Mouse (Mus musculus) hindbrain, postnatal 0 days (tissue): ENCODE data around the gene Ssbp4. TPM values are rescaled to one million over a fixed set of nuclear protein-coding genes. Genes with fewer than 3 reads are reported as not detected.
A peak's percentile ranks its signal among the peaks of the same experiment; 100 is the strongest.
"Not testable (repeated sequence)": the region's sequence is repeated elsewhere in the genome, so short reads cannot be mapped to it uniquely, and the experiment has no call there.

ENCODE experiments used
- ATAC-seq: fragments of 200-750 bp; cut with Nextera tagmentation; 2 replicates; pipeline ENCODE4 v1.8.0; 2017; ENCODE audit warnings: mild to moderate bottlenecking, moderate TSS enrichment, moderate library complexity
- DNase-seq: peaks from one replicate; pipeline ENCODE4 v3.0.0-alpha.2; 2015; ENCODE audit warnings: low spot score
- H3K27ac ChIP-seq: fragments of 300-500 bp; sonication (generic); 2 replicates; pipeline ENCODE4 v1.5.1; 2014; ENCODE audit warnings: mild to moderate bottlenecking
- H3K27me3 ChIP-seq: fragments of 300-500 bp; sonication (generic); 2 replicates; pipeline ENCODE4 v1.6.1; 2014; ENCODE audit warnings: low read length, mixed read lengths; ENCODE audit not compliant: insufficient read depth
- H3K36me3 ChIP-seq: fragments of 300-500 bp; sonication (generic); 2 replicates; pipeline ENCODE4 v1.6.1; 2014; ENCODE audit warnings: low read length, mixed read lengths; ENCODE audit not compliant: insufficient read depth
- H3K4me1 ChIP-seq: fragments of 300-500 bp; sonication (generic); 2 replicates; pipeline ENCODE4 v1.6.1; 2014; ENCODE audit warnings: antibody characterized with exemption, low read length, mixed read lengths; ENCODE audit not compliant: insufficient read depth
- H3K4me2 ChIP-seq: fragments of 300-500 bp; sonication (generic); 2 replicates; pipeline ENCODE4 v1.6.1; 2014; ENCODE audit warnings: low read depth, mild to moderate bottlenecking, low read length, moderate library complexity, mixed read lengths
- H3K4me3 ChIP-seq: fragments of 300-500 bp; sonication (generic); 2 replicates; pipeline ENCODE4 v1.5.1; 2014; ENCODE audit warnings: low read length
- H3K9ac ChIP-seq: fragments of 300-500 bp; sonication (generic); replicated peaks from 2 replicates; pipeline ENCODE4 v1.6.1; 2014; ENCODE audit warnings: mild to moderate bottlenecking, low read length, moderate library complexity, mixed read lengths
- H3K9me3 ChIP-seq: fragments of 300-500 bp; sonication (generic); 2 replicates; pipeline ENCODE4 v1.6.1; 2016; ENCODE audit warnings: low read length, mixed read lengths
- CTCF ChIP-seq: IDR thresholded peaks from 2 replicates; pipeline ENCODE4 v1.5.1; 2016; ENCODE audit warnings: antibody characterized with exemption, control low read depth, low read depth
- WGBS: fragments of 180-500 bp; shearing (Covaris S2); extraction: QIAGEN DNeasy Blood & Tissue Kit; methylation state at CpG from one replicate; pipeline ENCODE4 v1.1.7; 2014; 5-methylcytosine and 5-hydroxymethylcytosine counted together
- polyA plus RNA-seq: library from polyadenylated mRNA; unstranded; fragments of >200 nt; fragmentation: Nextera tagmentation; extraction: Ambion mirVana; gene quantifications from 2 replicates; pipeline ENCODE4 v1.2.1, GENCODE M21; 2015
- total RNA-seq: library from RNA; depleted of rRNA; stranded (reverse); fragments of >200 nt; gene quantifications from 2 replicates; pipeline ENCODE4 v1.2.3, GENCODE M21; 2014

Ssbp4 gene
- total and polyA plus RNA-seq, 2 experiments from 2014 or later, result 188 to 248 TPM

DNA sequence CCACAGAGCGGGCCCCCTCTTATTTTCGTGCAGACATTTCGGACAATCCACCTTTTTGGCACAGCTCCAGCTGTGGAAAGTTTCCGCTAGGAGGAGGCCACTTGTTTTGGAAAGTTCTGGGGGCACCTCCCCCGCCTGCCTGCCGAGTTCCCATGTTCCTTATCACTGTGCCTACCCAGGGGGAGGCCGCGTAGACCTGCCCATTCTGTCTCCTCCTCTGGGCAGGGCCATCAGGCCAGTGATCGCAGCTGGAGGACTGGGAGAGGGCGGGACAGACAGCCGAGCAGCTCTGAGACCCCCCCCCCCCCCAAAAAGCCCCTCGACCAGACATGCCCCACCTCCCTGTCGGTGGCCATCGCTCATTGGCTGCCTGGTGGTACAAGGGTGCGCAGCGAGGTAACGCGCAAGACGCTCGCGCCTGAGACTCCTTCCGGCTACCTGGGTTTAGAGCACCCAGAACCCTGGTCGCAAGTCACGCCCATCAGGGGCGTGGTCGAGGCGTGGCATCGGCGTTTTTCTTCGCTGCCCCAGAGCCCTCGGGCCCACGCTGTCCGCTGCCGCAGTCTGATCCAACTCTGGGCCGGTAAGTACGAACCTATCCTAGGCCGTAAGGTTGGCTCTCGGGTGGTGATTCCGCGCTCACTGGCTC is 14.6 kb downstream of the Ssbp4 start, which contains the start of gene Isyna1:
Gene Isyna1 (plus strand): TSS at position 413 of the 649 bp plus-strand sequence.
- peaks cover 18% of the 10 kb centered on the region for H3K4me1 ChIP-seq

DNA sequence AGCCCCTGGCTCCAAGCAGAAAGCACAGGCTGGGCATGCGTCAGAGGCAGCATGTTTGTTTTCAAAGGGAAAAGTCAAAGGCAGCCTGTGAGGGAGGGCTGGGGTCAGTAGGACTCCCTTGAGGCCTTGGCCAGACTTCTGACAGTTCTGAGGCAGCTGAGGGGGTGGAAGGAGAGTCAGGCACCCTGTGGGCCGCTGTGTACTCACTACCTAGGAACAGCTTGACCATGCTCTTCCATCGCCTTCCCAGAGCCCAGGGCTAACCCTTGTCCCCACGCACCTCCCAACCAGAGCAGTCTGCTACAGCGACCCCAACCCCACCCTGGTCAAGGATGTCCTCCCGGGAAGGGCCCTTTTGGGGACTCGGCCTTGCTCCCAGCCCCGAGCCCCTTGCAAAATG is 15.5 kb downstream of the Ssbp4 start:
- ATAC-seq (no peak), DNase-seq (no peak)
- peak overlapping the region; percentile 96 for H3K4me2 ChIP-seq
- H3K9ac ChIP-seq, result no peak overlapping the region
- peaks cover 10% of the 10 kb centered on the region; the same call in 1 of the 2 replicates for H3K4me1 ChIP-seq
- H3K36me3 ChIP-seq, result peaks cover 15% of the 10 kb centered on the region; the same call in 1 of the 2 replicates
- WGBS, result 43% methylated on average over 8 of the region's 8 CpGs
- H3K27me3 ChIP-seq, result no peaks in the 10 kb centered on the region
- no peaks in the 10 kb centered on the region for H3K9me3 ChIP-seq
- TF ChIP-seq CTCF, result no peak
- H3K4me3 ChIP-seq, result no peak overlapping the region
- H3K27ac ChIP-seq, result peak overlapping the region; percentile 75; the same call in 1 of the 2 replicates

More for the DNA sequence above, 14.6 kb downstream of the Ssbp4 start, which contains the start of gene Isyna1:
- DNase-seq, result peak; percentile 92
- peak within 1 kb of the TSS; percentile 96 for H3K4me2 ChIP-seq
- peak; percentile 81 for ATAC-seq
- TF ChIP-seq CTCF, result no peak; the same call in 1 of the 2 replicates
- peaks cover 15% of the 10 kb centered on the region; the same call in 1 of the 2 replicates for H3K36me3 ChIP-seq
- under 1% methylated on average over 40 of the region's 40 CpGs for WGBS
- peak within 1 kb of the TSS; percentile 75; the same call in 1 of the 2 replicates for H3K27ac ChIP-seq
- H3K9ac ChIP-seq, result peak within 1 kb of the TSS; percentile 53
- H3K9me3 ChIP-seq, result no peaks in the 10 kb centered on the region
- H3K4me3 ChIP-seq, result peak within 1 kb of the TSS; percentile 54
- no peaks in the 10 kb centered on the region for H3K27me3 ChIP-seq

DNA sequence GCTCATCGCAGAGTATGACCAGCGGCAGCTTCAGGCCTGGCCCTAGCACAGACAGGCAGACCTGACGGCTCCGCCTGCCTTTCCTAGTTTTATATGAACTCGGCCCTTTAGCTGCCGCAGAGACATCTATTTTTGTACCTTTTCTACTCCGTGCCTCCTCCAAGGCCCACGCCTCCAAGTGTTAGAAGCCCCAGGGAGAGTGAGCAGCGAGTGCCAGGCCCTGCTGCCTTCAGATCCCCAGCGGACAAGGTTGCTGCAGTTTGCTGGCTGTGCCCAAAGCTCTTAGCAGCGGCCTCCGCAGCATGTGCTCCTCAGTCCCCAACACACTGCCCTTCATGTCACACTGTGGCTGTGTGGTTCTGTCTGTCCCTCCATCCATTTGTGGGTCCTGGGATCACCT is 17.1 kb downstream of the Ssbp4 start:
- Histone ChIP-seq H3K4me2 (no peak overlapping the region), H3K9ac (no peak overlapping the region), H3K4me3 (no peak overlapping the region), H3K9me3 (no peaks in the 10 kb centered on the region), H3K27ac (no peak overlapping the region), H3K36me3 (peaks cover 23% of the 10 kb centered on the region; the same call in 1 of the 2 replicates), H3K4me1 (peaks cover 10% of the 10 kb centered on the region; the same call in 1 of the 2 replicates), H3K27me3 (no peaks in the 10 kb centered on the region)
- 84% methylated on average over 12 of the region's 12 CpGs for WGBS
- ATAC-seq, result no peak
- no peak for TF ChIP-seq CTCF
- DNase-seq, result no peak

DNA sequence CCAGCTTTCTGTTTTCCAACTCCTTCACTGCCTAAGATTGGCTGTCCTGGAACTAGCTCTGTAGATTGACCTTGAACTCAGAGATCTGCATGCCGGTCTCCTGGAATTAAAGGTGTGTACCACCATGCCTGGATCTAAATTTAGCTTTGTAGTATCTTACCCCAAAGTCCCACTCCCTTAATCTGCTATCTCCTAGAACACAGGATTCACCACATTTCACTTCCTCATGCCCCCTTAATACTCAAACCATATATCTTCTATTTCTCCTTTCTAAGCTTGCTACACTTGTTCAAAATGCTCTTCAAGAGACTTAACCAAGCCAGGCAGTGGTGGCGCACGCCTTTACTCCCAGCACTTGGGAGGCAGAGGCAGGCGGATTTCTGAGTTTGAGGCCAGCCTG is 20.7 kb downstream of the Ssbp4 start:
- H3K4me2 ChIP-seq, H3K27me3 ChIP-seq, H3K9me3 ChIP-seq, H3K4me3 ChIP-seq, DNase-seq, ATAC-seq, H3K9ac ChIP-seq, H3K27ac ChIP-seq, H3K4me1 ChIP-seq: not testable (repeated sequence)
- H3K36me3 ChIP-seq, result peaks cover 46% of the 10 kb centered on the region
- WGBS, result 93% methylated on average over 4 of the region's 4 CpGs

DNA sequence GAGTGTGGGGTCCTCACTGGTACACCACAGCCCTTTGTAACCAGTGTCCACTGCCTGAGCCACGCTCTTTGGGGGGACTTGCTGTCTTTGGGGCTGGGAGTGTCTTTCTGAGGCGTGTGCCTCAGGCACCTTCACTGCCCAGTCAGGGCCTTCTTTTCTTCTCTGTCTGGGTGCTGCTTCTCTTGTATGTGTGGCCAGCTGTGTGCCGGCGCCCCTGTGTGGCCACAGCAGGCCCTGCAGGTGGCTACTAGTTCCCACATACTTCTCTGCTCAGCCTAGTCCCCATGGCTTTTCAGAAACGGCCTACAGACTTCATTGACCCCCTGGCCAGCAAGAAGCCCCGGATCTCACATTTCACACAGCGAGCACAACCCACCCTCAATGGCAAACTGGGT is 23.4 kb downstream of the Ssbp4 start:
- no peak overlapping the region for H3K4me3 ChIP-seq
- 35% methylated on average over 7 of the region's 7 CpGs for WGBS
- H3K36me3 ChIP-seq, result peaks cover 48% of the 10 kb centered on the region

DNA sequence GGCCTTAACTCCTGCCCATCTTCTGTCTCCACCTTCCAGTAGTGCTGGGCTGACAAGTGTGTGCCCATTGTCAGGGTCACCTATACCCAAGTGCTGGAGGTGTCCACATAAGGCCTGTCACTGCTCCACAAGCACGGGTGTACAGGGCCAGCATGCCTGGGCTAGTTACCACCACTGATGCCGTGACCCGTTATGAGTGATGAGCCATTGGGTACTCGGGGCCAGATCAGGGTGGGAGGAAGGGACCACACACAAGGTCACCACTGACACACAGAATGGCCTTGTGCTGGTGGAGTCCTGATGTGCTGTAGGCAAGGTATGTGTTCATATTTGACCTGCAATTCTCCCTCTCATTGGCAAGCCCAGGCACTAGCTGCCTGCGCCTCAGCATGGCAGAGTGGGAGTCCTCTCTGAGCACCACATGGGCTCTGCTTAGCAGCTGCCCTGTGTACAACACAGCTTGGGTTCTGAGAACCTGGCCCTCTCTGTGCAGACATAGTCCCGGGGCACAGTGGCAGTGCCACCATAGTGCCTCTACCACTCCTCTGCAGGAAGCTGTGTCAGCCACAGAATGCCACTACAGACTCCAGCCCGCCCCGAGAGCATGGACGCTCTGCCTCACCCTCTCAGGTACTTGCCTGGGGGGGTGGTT is 23.9 kb downstream of the Ssbp4 start:
- H3K4me3 ChIP-seq, result no peak overlapping the region
- no peak overlapping the region for H3K4me2 ChIP-seq
- H3K27ac ChIP-seq, result no peak overlapping the region; the same call in 1 of the 2 replicates
- TF ChIP-seq CTCF, result no peak
- 91% methylated on average over 9 of the region's 9 CpGs for WGBS
- no peaks in the 10 kb centered on the region for H3K9me3 ChIP-seq
- peak; percentile 11; the same call in 1 of the 2 replicates for ATAC-seq
- H3K27me3 ChIP-seq, result no peaks in the 10 kb centered on the region
- H3K36me3 ChIP-seq, result peaks cover 50% of the 10 kb centered on the region
- no peak for DNase-seq
- no peaks in the 10 kb centered on the region for H3K4me1 ChIP-seq
- H3K9ac ChIP-seq, result no peak overlapping the region

More for the DNA sequence above, 23.4 kb downstream of the Ssbp4 start:
- TF ChIP-seq CTCF, result peak; percentile 80
- no peak overlapping the region; the same call in 1 of the 2 replicates for H3K27ac ChIP-seq
- DNase-seq (peak; percentile 71), ATAC-seq (peak; percentile 73)
- no peaks in the 10 kb centered on the region for H3K27me3 ChIP-seq
- no peak overlapping the region for H3K4me2 ChIP-seq
- H3K9ac ChIP-seq, result no peak overlapping the region
- H3K4me1 ChIP-seq, result no peaks in the 10 kb centered on the region
- H3K9me3 ChIP-seq, result no peaks in the 10 kb centered on the region
